Mouse (Mus musculus) ES-Bruce4 (cell line): ENCODE results near the gene Strap. TPM values are rescaled to one million over a fixed set of nuclear protein-coding genes. Genes with fewer than 3 reads are reported as not detected.
A peak's percentile ranks its signal among the peaks of the same experiment; 100 is the strongest.

Experiments
- H3K27ac ChIP-seq: 2 replicates; pipeline ENCODE4 v1.5.1; 2012; ENCODE audit warnings: low read length, inconsistent platforms; ENCODE audit not compliant: insufficient read depth
- H3K27me3 ChIP-seq: 2 replicates; pipeline ENCODE4 v1.6.1; 2012; ENCODE audit warnings: mild to moderate bottlenecking, low read length, inconsistent platforms; ENCODE audit not compliant: control insufficient read depth, poor library complexity, insufficient read depth, severe bottlenecking
- H3K36me3 ChIP-seq: 2 replicates; pipeline ENCODE4 v1.6.1; 2012; ENCODE audit warnings: inconsistent platforms, mild to moderate bottlenecking, low read length, moderate library complexity; ENCODE audit not compliant: control insufficient read depth, poor library complexity, insufficient read depth, severe bottlenecking
- H3K4me1 ChIP-seq: one replicate; pipeline ENCODE4 v1.8.1; 2011; ENCODE audit warnings: low read length; ENCODE audit not compliant: control insufficient read depth, insufficient read depth
- H3K4me3 ChIP-seq: 2 replicates; pipeline ENCODE4 v1.5.1; 2011; ENCODE audit warnings: low read depth, mild to moderate bottlenecking, low read length
- H3K9ac ChIP-seq: 2 replicates; pipeline ENCODE4 v1.6.1; 2012; ENCODE audit warnings: low read depth, mild to moderate bottlenecking, inconsistent platforms; ENCODE audit not compliant: poor library complexity, severe bottlenecking
- H3K9me3 ChIP-seq: replicated peaks from 2 replicates; pipeline ENCODE4 v1.6.1; 2012; ENCODE audit warnings: mild to moderate bottlenecking, low read length, inconsistent platforms; ENCODE audit not compliant: control insufficient read depth, poor library complexity, insufficient read depth, severe bottlenecking
- CTCF ChIP-seq: IDR thresholded peaks from one replicate; pipeline ENCODE4 v1.8.1; 2011; ENCODE audit warnings: low read depth, low read length
- EP300 ChIP-seq: IDR thresholded peaks from 2 replicates; pipeline ENCODE4 v1.6.1; 2011; ENCODE audit warnings: low read depth, low read length; ENCODE audit not compliant: insufficient read depth
- POLR2A ChIP-seq: IDR thresholded peaks from one replicate; pipeline ENCODE4 v1.8.1; 2011; ENCODE audit warnings: low read length; ENCODE audit not compliant: insufficient read depth
- polyA plus RNA-seq: library from polyadenylated mRNA; stranded (reverse); fragments of >200 nt; gene quantifications from 2 replicates; pipeline ENCODE4 v1.2.4, GENCODE M21; 2011; ENCODE audit warnings: low read depth; ENCODE audit not compliant: missing spikeins, insufficient read depth, insufficient read length

Strap gene
- 115 and 117 TPM in 2 replicates for polyA plus RNA-seq

GRCm38 (mm10) chr6:137734846-137735609 is at the start of gene Strap:
TSS of gene Strap (plus strand) at chr6:137735078.
- TF ChIP-seq EP300 (no peak), POLR2A (peak; percentile 90), CTCF (no peak)
- H3K4me3 ChIP-seq = peak within 1 kb of the TSS; percentile 99
- H3K9me3 ChIP-seq = no peaks in the 10 kb centered on the region
- no peak within 1 kb of the TSS for H3K27ac ChIP-seq
- peaks cover 30% of the 10 kb centered on the region for H3K36me3 ChIP-seq
- H3K27me3 ChIP-seq = no peaks in the 10 kb centered on the region; the same call in 1 of the 2 replicates
- peaks cover 3% of the 10 kb centered on the region for H3K4me1 ChIP-seq
- peak within 1 kb of the TSS; percentile 92 for H3K9ac ChIP-seq

GRCm38 (mm10) chr6:137687667-137688066 is 47.2 kb upstream of the Strap start:
- Histone ChIP-seq H3K4me3 (no peak overlapping the region), H3K9me3 (no peaks in the 10 kb centered on the region), H3K27me3 (no peaks in the 10 kb centered on the region), H3K27ac (no peak overlapping the region), H3K36me3 (no peaks in the 10 kb centered on the region), H3K4me1 (no peaks in the 10 kb centered on the region), H3K9ac (no peak overlapping the region)
- TF ChIP-seq EP300 (no peak), CTCF (no peak), POLR2A (no peak)

- Histone ChIP-seq H3K36me3 (no peaks in the 10 kb centered on the region), H3K9ac (no peak overlapping the region), H3K27ac (no peak overlapping the region), H3K4me3 (no peak overlapping the region), H3K9me3 (no peaks in the 10 kb centered on the region), H3K4me1 (no peaks in the 10 kb centered on the region), H3K27me3 (no peaks in the 10 kb centered on the region)
- TF ChIP-seq EP300 (no peak), CTCF (no peak), POLR2A (no peak)
These were observed 46.8 kb upstream of the Strap start for GRCm38 (mm10) chr6:137688079-137688478.

GRCm38 (mm10) chr6:137688506-137689105 is 46.3 kb upstream of the Strap start:
- Histone ChIP-seq H3K27me3 (no peaks in the 10 kb centered on the region), H3K27ac (no peak overlapping the region), H3K9me3 (no peaks in the 10 kb centered on the region), H3K4me3 (no peak overlapping the region), H3K36me3 (no peaks in the 10 kb centered on the region), H3K4me1 (no peaks in the 10 kb centered on the region), H3K9ac (no peak overlapping the region)
- no peak for TF ChIP-seq POLR2A
- TF ChIP-seq EP300 = no peak
- no peak for TF ChIP-seq CTCF

- Histone ChIP-seq H3K4me3 (no peak overlapping the region), H3K9me3 (no peaks in the 10 kb centered on the region), H3K36me3 (no peaks in the 10 kb centered on the region), H3K9ac (no peak overlapping the region), H3K27ac (no peak overlapping the region), H3K27me3 (no peaks in the 10 kb centered on the region), H3K4me1 (no peaks in the 10 kb centered on the region)
- TF ChIP-seq EP300 = no peak
- no peak for TF ChIP-seq CTCF
- no peak for TF ChIP-seq POLR2A
These were observed 44.2 kb upstream of the Strap start for GRCm38 (mm10) chr6:137690550-137691119.

- H3K27me3 ChIP-seq = no peaks in the 10 kb centered on the region
- H3K9me3 ChIP-seq = no peaks in the 10 kb centered on the region
- no peak overlapping the region for H3K27ac ChIP-seq
- no peak overlapping the region for H3K9ac ChIP-seq
- no peaks in the 10 kb centered on the region for H3K4me1 ChIP-seq
- no peaks in the 10 kb centered on the region for H3K36me3 ChIP-seq
- no peak overlapping the region for H3K4me3 ChIP-seq
- no peak for TF ChIP-seq POLR2A
- no peak for TF ChIP-seq CTCF
- no peak for TF ChIP-seq EP300
These were observed 40.6 kb upstream of the Strap start for GRCm38 (mm10) chr6:137694310-137694709.
